Mouse (Mus musculus): ENCODE measurements at regions not wholly inside any gene's neighbourhood (a gene's known extent, or its start where the extent isn't known, plus 50 kb on each side); places are given as distances from the start of the nearest gene placed in this dataset.

DNA sequence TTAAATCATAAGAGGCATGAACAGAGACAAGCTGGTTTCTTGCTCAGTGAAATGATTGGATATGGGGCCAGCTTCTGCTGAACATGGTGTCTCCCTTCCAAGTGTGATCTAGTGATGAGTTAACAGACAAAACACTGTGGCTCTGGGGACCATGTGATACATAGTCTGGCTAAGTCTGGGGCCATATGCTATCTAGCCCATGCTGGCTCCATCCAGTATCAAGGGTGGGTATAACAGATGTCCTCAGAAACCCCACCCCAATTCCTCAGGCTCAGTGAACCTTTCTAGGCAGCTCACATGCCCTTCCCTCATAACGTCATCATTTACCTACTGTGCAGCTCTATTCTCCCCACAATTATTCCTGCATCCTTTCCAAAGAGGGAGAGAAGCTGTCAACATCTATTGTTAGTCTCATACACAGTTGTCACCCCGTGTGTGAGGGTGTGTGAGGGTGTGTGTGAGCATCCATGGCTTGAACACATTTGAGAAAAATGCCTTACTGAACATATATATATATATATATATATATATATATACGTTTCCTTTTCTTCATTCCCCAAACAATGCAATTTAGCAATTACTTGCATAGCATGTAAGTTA lies 73.9 kb upstream of the Wscd1 start:
- DNase-seq = no peak

- DNase-seq = peak; percentile 24
Measured at GRCm38 (mm10) chr11:71697017-71697416, 52.7 kb upstream of the Wscd1 start.

GRCm38 (mm10) chr11:71698836-71699235 lies 50.9 kb upstream of the Wscd1 start:
- no peak for DNase-seq

Data from lung, postnatal 14 days (tissue).